Mouse (Mus musculus) heart, adult 2 months (tissue): ENCODE measurements at regions not wholly inside any gene's neighbourhood (a gene's known extent, or its start where the extent isn't known, plus 50 kb on each side); places are given as distances from the start of the nearest gene placed in this dataset.

Source experiments
- DNase-seq, 2 experiments: peaks; one replicate each; pipeline ENCODE4 v3.0.0; 2021
- H3K27ac ChIP-seq: fragments of 200-600 bp; 2 replicates; pipeline ENCODE4 v1.8.1; 2022
- H3K27me3 ChIP-seq: fragments of 200-500 bp; 2 replicates; pipeline ENCODE4 v1.6.1; 2012; ENCODE audit warnings: mild to moderate bottlenecking, low read length, inconsistent platforms, mixed read lengths; ENCODE audit not compliant: control insufficient read depth, insufficient read depth
- H3K36me3 ChIP-seq: fragments of 200-500 bp; 2 replicates; pipeline ENCODE4 v1.6.1; 2012; ENCODE audit warnings: low read length, inconsistent platforms; ENCODE audit not compliant: control insufficient read depth, insufficient read depth
- H3K4me1 ChIP-seq: fragments of 200-500 bp; 2 replicates; pipeline ENCODE4 v1.6.1; 2011; ENCODE audit warnings: low read length; ENCODE audit not compliant: control insufficient read depth, insufficient read depth
- H3K4me3 ChIP-seq: fragments of 200-600 bp; 2 replicates; pipeline ENCODE4 v1.8.1; 2022
- H3K79me2 ChIP-seq: fragments of 200-500 bp; replicated peaks from 2 replicates; pipeline ENCODE4 v1.6.1; 2012; ENCODE audit warnings: mild to moderate bottlenecking, inconsistent platforms, low read length, moderate library complexity, mixed read lengths; ENCODE audit not compliant: control insufficient read depth, insufficient read depth
- H3K9ac ChIP-seq: fragments of 200-500 bp; 2 replicates; pipeline ENCODE4 v1.6.1; 2012; ENCODE audit warnings: low read depth, mild to moderate bottlenecking, control low read depth, inconsistent platforms, low read length, mixed read lengths
- CTCF ChIP-seq: fragments of 200-600 bp; IDR thresholded peaks from 2 replicates; pipeline ENCODE4 v1.8.1; 2022; ENCODE audit warnings: antibody characterized with exemption, mild to moderate bottlenecking, moderate library complexity
- EP300 ChIP-seq: fragments of 200-500 bp; IDR thresholded peaks from 2 replicates; pipeline ENCODE4 v1.6.1; 2011; ENCODE audit warnings: low read depth, low read length, control low read depth; ENCODE audit not compliant: insufficient read depth
- POLR2A ChIP-seq: fragments of 200-500 bp; IDR thresholded peaks from 2 replicates; pipeline ENCODE4 v1.6.1; 2011; ENCODE audit warnings: mild to moderate bottlenecking, low read depth, low read length, control low read depth; ENCODE audit not compliant: insufficient read depth
- WGBS: fragments of 180-500 bp; shearing (Covaris S2); methylation state at CpG from one replicate; pipeline ENCODE4 v1.1.7; 2018; 5-methylcytosine and 5-hydroxymethylcytosine counted together
- intact Hi-C: fragments of 180-260 bp; cut with DNase I; formaldehyde crosslinking; loops from one replicate; pipeline ENCODE4 v1.15.1; 2025

GRCm38 (mm10) chr8:11134562-11134961 is 126.3 kb upstream of the Irs2 start:
- Histone ChIP-seq H3K27ac (no peak overlapping the region), H3K9ac (no peak overlapping the region), H3K36me3 (no peaks in the 10 kb centered on the region), H3K4me1 (no peaks in the 10 kb centered on the region), H3K4me3 (no peak overlapping the region), H3K79me2 (no peaks in the 10 kb centered on the region), H3K27me3 (no peaks in the 10 kb centered on the region)
- WGBS, result 90% methylated on average over 4 of the region's 4 CpGs
- TF ChIP-seq POLR2A, result no peak
- no peak for TF ChIP-seq CTCF
- no peak for TF ChIP-seq EP300
- intact Hi-C loops, result no loop called here
- no peak for DNase-seq

DNA sequence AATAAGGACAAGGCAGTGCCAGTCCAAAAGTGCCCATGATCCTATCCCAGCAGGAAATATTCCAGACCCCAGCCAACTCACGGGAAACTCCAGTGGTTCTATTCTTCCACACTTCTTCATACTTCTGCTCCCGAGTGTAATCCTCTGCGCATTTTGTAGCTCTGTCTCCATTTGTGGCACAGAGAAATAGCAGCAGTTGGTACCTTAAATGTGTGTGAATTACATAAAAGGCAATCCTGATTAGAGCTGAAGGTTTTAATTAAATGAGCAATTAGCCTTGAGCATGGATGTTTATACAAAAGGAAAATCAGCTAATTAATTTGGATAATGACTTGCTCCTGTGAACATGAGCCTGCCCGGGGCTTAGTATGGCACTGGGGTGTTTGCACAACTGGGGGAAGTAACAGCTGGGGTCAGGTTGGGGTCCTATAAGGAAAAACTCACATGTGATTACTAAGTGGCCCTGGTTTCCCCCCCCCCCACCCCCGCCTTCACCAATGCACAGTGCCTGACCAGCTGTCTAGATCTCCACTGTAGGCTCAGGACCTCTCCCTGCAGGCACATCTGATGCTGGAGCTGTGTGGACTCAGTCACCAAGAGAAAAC is 110.9 kb upstream of the Irs2 start:
- WGBS, result 85% methylated on average over 5 of the region's 5 CpGs
- Histone ChIP-seq H3K27me3 (no peaks in the 10 kb centered on the region; the same call in 1 of the 2 replicates), H3K4me3 (no peak overlapping the region), H3K4me1 (no peaks in the 10 kb centered on the region), H3K36me3 (no peaks in the 10 kb centered on the region), H3K79me2 (no peaks in the 10 kb centered on the region), H3K27ac (no peak overlapping the region), H3K9ac (no peak overlapping the region)
- intact Hi-C loops, result no loop called here
- DNase-seq, result no peak
- TF ChIP-seq CTCF (no peak), POLR2A (no peak), EP300 (no peak)

- Histone ChIP-seq H3K79me2 (no peaks in the 10 kb centered on the region), H3K36me3 (no peaks in the 10 kb centered on the region), H3K4me3 (no peak overlapping the region), H3K27ac (no peak overlapping the region), H3K4me1 (no peaks in the 10 kb centered on the region), H3K27me3 (no peaks in the 10 kb centered on the region), H3K9ac (no peak overlapping the region)
- intact Hi-C loops, result no loop called here
- no peak for DNase-seq
- 77% methylated on average over 5 of the region's 5 CpGs for WGBS
- no peak for TF ChIP-seq POLR2A
- TF ChIP-seq CTCF, result no peak
- no peak for TF ChIP-seq EP300
Observed at GRCm38 (mm10) chr8:11116534-11116933, 108.3 kb upstream of the Irs2 start.

DNA sequence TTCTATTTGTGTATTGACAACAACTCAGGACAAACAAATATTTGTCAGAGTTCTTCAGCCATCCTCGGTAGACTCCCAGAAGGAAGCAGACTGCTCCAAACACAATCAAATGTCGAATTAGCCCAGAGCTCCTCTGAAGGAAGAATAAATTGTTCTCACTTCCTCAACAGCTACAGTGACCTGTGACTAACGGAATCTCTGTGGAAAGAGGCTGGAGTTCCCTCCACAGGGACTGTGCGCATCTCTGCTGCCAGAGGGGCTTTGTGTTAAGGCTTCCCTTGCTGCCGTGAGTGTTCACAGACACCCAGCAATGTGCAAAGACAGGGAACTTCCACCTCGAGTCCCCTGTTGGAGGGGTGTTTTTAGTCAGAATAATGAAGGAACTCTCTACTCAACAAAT is 107.0 kb upstream of the Irs2 start:
- no peak for DNase-seq
- no peak overlapping the region for H3K9ac ChIP-seq
- 28% methylated on average over 6 of the region's 6 CpGs for WGBS
- no peaks in the 10 kb centered on the region for H3K79me2 ChIP-seq
- no peak overlapping the region for H3K4me3 ChIP-seq
- intact Hi-C loops, result no loop called here
- no peaks in the 10 kb centered on the region for H3K36me3 ChIP-seq
- no peaks in the 10 kb centered on the region for H3K4me1 ChIP-seq
- TF ChIP-seq EP300 (no peak), POLR2A (no peak), CTCF (no peak)
- H3K27ac ChIP-seq, result no peak overlapping the region
- H3K27me3 ChIP-seq, result no peaks in the 10 kb centered on the region

- Histone ChIP-seq H3K9ac (no peak overlapping the region), H3K27ac (no peak overlapping the region), H3K79me2 (no peaks in the 10 kb centered on the region), H3K4me3 (no peak overlapping the region), H3K27me3 (no peaks in the 10 kb centered on the region), H3K36me3 (no peaks in the 10 kb centered on the region), H3K4me1 (no peaks in the 10 kb centered on the region)
- TF ChIP-seq EP300 (no peak), POLR2A (no peak), CTCF (no peak)
- WGBS, result 59% methylated on average over 8 of the region's 8 CpGs
- no peak for DNase-seq
- intact Hi-C loops, result no loop called here
Observed at GRCm38 (mm10) chr8:11114531-11114930, 106.3 kb upstream of the Irs2 start.

GRCm38 (mm10) chr8:11112908-11113532 is 104.8 kb upstream of the Irs2 start:
- no peak for DNase-seq
- Histone ChIP-seq H3K27ac (no peak overlapping the region), H3K27me3 (no peaks in the 10 kb centered on the region), H3K79me2 (no peaks in the 10 kb centered on the region), H3K36me3 (no peaks in the 10 kb centered on the region), H3K9ac (no peak overlapping the region), H3K4me3 (no peak overlapping the region), H3K4me1 (no peaks in the 10 kb centered on the region)
- 63% methylated on average over 7 of the region's 7 CpGs for WGBS
- no peak for TF ChIP-seq EP300
- no peak for TF ChIP-seq POLR2A
- no peak for TF ChIP-seq CTCF
- intact Hi-C loops, result no loop called here
